Mouse (Mus musculus): ENCODE measurements around the gene Ate1. TPM values are rescaled to one million over a fixed set of nuclear protein-coding genes. Genes with fewer than 3 reads are reported as not detected.

The Ate1 gene
- polyA plus RNA-seq, 1 experiment = 37.1 TPM

GRCm38 (mm10) chr7:130367222-130368035 is 152.7 kb downstream of the Ate1 start:
- no peak overlapping the region for H3K27ac ChIP-seq (ENCODE audit: insufficient read depth, low read length)
- no peaks in the 10 kb centered on the region for H3K4me1 ChIP-seq (ENCODE audit: control insufficient read depth, insufficient read depth, low read length)
- no peaks in the 10 kb centered on the region for H3K9me3 ChIP-seq (replicated peaks; ENCODE audit: control insufficient read depth, insufficient read depth, low read length, poor library complexity, severe bottlenecking)
- H3K9ac ChIP-seq (ENCODE audit: low read depth, poor library complexity, severe bottlenecking) = no peak overlapping the region
- no peak for TF ChIP-seq EP300 (IDR thresholded peaks at IDR 0.05; ENCODE audit: insufficient read depth, low read depth, low read length)
- TF ChIP-seq CTCF (IDR thresholded peaks at IDR 0.05; ENCODE audit: low read depth, low read length) = no peak
- no peak for TF ChIP-seq POLR2A (IDR thresholded peaks at IDR 0.05; ENCODE audit: insufficient read depth, low read length)
- no peak overlapping the region for H3K4me3 ChIP-seq (ENCODE audit: low read depth, low read length)
- H3K36me3 ChIP-seq (ENCODE audit: control insufficient read depth, insufficient read depth, low read length, poor library complexity, severe bottlenecking) = no peaks in the 10 kb centered on the region
- no peaks in the 10 kb centered on the region for H3K27me3 ChIP-seq (ENCODE audit: control insufficient read depth, insufficient read depth, low read length, poor library complexity, severe bottlenecking)

DNA sequence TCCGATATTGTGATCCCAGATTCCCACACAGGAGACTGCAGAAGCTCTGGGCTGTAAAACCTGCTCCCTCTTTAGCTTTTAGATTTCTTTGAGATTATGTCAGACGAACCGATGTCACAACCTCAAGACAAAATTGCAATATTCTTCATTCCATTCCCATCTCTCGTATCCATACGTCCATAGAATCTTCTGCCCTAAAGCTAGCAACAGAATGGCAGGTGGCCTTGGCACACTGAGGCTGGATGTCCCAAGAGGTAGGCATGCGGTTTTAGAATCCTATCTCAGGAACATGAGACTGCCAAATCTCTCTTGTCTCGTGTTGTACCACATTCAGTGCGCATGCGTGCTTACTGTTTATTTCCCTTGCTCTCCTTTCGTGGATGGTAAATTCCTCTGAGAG is 154.5 kb downstream of the Ate1 start:
- H3K36me3 ChIP-seq (ENCODE audit: control insufficient read depth, insufficient read depth, low read length, poor library complexity, severe bottlenecking) = no peaks in the 10 kb centered on the region
- no peaks in the 10 kb centered on the region for H3K27me3 ChIP-seq (ENCODE audit: control insufficient read depth, insufficient read depth, low read length, poor library complexity, severe bottlenecking)
- H3K9ac ChIP-seq (ENCODE audit: low read depth, poor library complexity, severe bottlenecking) = no peak overlapping the region
- no peak for TF ChIP-seq EP300 (IDR thresholded peaks at IDR 0.05; ENCODE audit: insufficient read depth, low read depth, low read length)
- no peak for TF ChIP-seq CTCF (IDR thresholded peaks at IDR 0.05; ENCODE audit: low read depth, low read length)
- no peak for TF ChIP-seq POLR2A (IDR thresholded peaks at IDR 0.05; ENCODE audit: insufficient read depth, low read length)
- no peaks in the 10 kb centered on the region for H3K9me3 ChIP-seq (replicated peaks; ENCODE audit: control insufficient read depth, insufficient read depth, low read length, poor library complexity, severe bottlenecking)
- H3K4me3 ChIP-seq (ENCODE audit: low read depth, low read length) = no peak overlapping the region
- no peaks in the 10 kb centered on the region for H3K4me1 ChIP-seq (ENCODE audit: control insufficient read depth, insufficient read depth, low read length)
- H3K27ac ChIP-seq (ENCODE audit: insufficient read depth, low read length) = no peak overlapping the region

Other genes starting within 250 kb of the Ate1 start
- 152 and 161 TPM in 2 replicates for gene Nsmce4a, start 52.7 kb upstream of the Ate1 start, polyA plus RNA-seq (2011; ENCODE audit: insufficient read depth, insufficient read length, low read depth, missing spikeins)
- gene Tacc2, start 57.1 kb upstream of the Ate1 start, polyA plus RNA-seq (2011; ENCODE audit: insufficient read depth, insufficient read length, low read depth, missing spikeins) = 80.9 and 98.7 TPM in 2 replicates